Mouse (Mus musculus) heart, adult 2 months (tissue): Measurements from ENCODE around the gene Gm6583. TPM values are rescaled to one million over a fixed set of nuclear protein-coding genes. Genes with fewer than 3 reads are reported as not detected.
"Not testable (repeated sequence)": the region's sequence is repeated elsewhere in the genome, so short reads cannot be mapped to it uniquely, and the experiment has no call there.

Experiments used
- DNase-seq, 2 experiments: peaks; one replicate each; pipeline ENCODE4 v3.0.0; 2021
- H3K27ac ChIP-seq: fragments of 200-600 bp; 2 replicates; pipeline ENCODE4 v1.8.1; 2022
- H3K27me3 ChIP-seq: fragments of 200-500 bp; 2 replicates; pipeline ENCODE4 v1.6.1; 2012; ENCODE audit warnings: mild to moderate bottlenecking, low read length, inconsistent platforms, mixed read lengths; ENCODE audit not compliant: control insufficient read depth, insufficient read depth
- H3K36me3 ChIP-seq: fragments of 200-500 bp; 2 replicates; pipeline ENCODE4 v1.6.1; 2012; ENCODE audit warnings: low read length, inconsistent platforms; ENCODE audit not compliant: control insufficient read depth, insufficient read depth
- H3K4me1 ChIP-seq: fragments of 200-500 bp; 2 replicates; pipeline ENCODE4 v1.6.1; 2011; ENCODE audit warnings: low read length; ENCODE audit not compliant: control insufficient read depth, insufficient read depth
- H3K4me3 ChIP-seq: fragments of 200-600 bp; 2 replicates; pipeline ENCODE4 v1.8.1; 2022
- H3K79me2 ChIP-seq: fragments of 200-500 bp; replicated peaks from 2 replicates; pipeline ENCODE4 v1.6.1; 2012; ENCODE audit warnings: mild to moderate bottlenecking, inconsistent platforms, low read length, moderate library complexity, mixed read lengths; ENCODE audit not compliant: control insufficient read depth, insufficient read depth
- H3K9ac ChIP-seq: fragments of 200-500 bp; 2 replicates; pipeline ENCODE4 v1.6.1; 2012; ENCODE audit warnings: low read depth, mild to moderate bottlenecking, control low read depth, inconsistent platforms, low read length, mixed read lengths
- CTCF ChIP-seq: fragments of 200-600 bp; IDR thresholded peaks from 2 replicates; pipeline ENCODE4 v1.8.1; 2022; ENCODE audit warnings: antibody characterized with exemption, mild to moderate bottlenecking, moderate library complexity
- EP300 ChIP-seq: fragments of 200-500 bp; IDR thresholded peaks from 2 replicates; pipeline ENCODE4 v1.6.1; 2011; ENCODE audit warnings: low read depth, low read length, control low read depth; ENCODE audit not compliant: insufficient read depth
- POLR2A ChIP-seq: fragments of 200-500 bp; IDR thresholded peaks from 2 replicates; pipeline ENCODE4 v1.6.1; 2011; ENCODE audit warnings: mild to moderate bottlenecking, low read depth, low read length, control low read depth; ENCODE audit not compliant: insufficient read depth
- WGBS: fragments of 180-500 bp; shearing (Covaris S2); methylation state at CpG from one replicate; pipeline ENCODE4 v1.1.7; 2018; 5-methylcytosine and 5-hydroxymethylcytosine counted together
- intact Hi-C: fragments of 180-260 bp; cut with DNase I; formaldehyde crosslinking; loops from one replicate; pipeline ENCODE4 v1.15.1; 2025
- polyA plus RNA-seq: library from polyadenylated mRNA; depleted of rRNA; stranded (reverse); fragments of >200 nt; gene quantifications from 2 replicates; pipeline ENCODE4 v1.2.3, GENCODE M21; 2012; rRNA removed
- total RNA-seq, 2 experiments: library from RNA; stranded (reverse); gene quantifications; 2 replicates each; pipeline ENCODE4 v1.2.3; 2021

Gene Gm6583
- total and polyA plus RNA-seq, 3 experiments = 0.04 to 0.10 TPM; not detected in 1

DNA sequence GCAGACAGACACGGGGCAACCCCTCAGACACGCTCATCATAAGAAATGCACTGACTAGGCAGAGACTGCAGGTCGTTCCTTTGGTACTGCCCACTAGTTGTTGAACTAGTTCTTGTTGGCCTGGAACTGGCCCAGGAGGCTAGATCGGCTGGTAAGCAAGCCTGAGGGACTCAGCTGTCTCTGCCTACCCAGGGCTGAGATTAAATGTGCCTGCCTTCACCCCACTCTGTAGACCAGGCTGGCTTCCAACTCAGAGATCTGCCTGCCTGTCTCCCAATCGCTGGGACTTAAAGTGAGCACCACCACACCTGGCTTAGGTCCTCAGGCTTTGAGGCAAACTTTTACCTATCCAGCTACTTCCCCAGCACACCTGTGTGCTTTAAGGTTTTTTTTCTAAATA is 35.5 kb downstream of the Gm6583 start:
- no peak overlapping the region for H3K4me3 ChIP-seq
- no peak for TF ChIP-seq CTCF
- no peak for TF ChIP-seq POLR2A
- no peak for TF ChIP-seq EP300
- intact Hi-C loops = no loop called here
- WGBS = 65% methylated on average over 5 of the region's 5 CpGs
- no peaks in the 10 kb centered on the region for H3K36me3 ChIP-seq
- DNase-seq = no peak
- no peaks in the 10 kb centered on the region for H3K79me2 ChIP-seq
- no peaks in the 10 kb centered on the region for H3K27me3 ChIP-seq
- peaks cover 10% of the 10 kb centered on the region for H3K4me1 ChIP-seq
- H3K9ac ChIP-seq = no peak overlapping the region
- no peak overlapping the region for H3K27ac ChIP-seq

DNA sequence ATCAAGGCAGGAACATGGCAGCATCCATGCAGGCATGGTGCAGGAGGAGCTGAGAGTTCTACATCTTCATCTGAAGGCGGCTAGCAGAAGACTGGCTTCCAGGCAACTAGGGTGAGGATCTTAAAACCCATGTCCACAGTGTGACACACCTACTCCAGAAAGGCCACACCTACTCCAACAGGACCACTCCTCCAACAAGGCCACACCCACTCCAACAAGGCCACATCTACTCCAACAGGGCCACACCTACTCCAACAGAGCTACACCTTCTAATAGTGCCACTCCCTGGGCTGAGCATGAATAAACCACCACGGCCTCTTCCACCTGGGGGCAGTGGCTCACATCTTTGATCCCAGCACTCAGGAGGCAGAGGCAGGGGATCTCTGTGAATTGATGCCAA is 36.5 kb downstream of the Gm6583 start:
- H3K4me1 ChIP-seq, intact Hi-C loops, H3K4me3 ChIP-seq, H3K79me2 ChIP-seq, H3K9ac ChIP-seq, H3K27me3 ChIP-seq, H3K36me3 ChIP-seq, DNase-seq, H3K27ac ChIP-seq: not testable (repeated sequence)
- WGBS = 70% methylated on average over 2 of the region's 2 CpGs

DNA sequence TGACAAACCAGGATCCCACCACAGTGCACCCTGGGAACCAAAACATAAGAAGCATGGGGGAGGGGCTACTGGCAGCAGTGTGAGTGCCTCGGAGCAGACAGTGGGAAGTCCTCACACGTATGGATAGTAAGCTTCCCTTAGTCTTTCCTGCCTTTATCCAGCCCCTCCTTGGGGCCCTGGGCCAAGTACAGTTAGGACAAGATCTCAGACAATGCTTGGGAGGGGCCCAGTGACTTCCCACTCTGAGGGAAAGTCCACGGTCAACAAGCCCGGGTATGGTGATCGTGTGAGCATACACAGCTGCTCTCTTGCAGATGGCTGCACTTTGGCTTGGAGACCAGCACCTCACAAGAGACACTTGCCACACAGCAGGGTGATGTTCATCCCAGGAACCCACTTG is 38.5 kb downstream of the Gm6583 start:
- WGBS = 20% methylated on average over 5 of the region's 5 CpGs
- peaks cover 8% of the 10 kb centered on the region for H3K4me1 ChIP-seq
- intact Hi-C loops = loop anchor here (2.0 kb wide), 1 partner anchor 33 kb away; no protein-coding TSS in a partner anchor
- no peaks in the 10 kb centered on the region for H3K79me2 ChIP-seq
- H3K27ac ChIP-seq = peak overlapping the region; percentile 61
- no peak overlapping the region for H3K4me3 ChIP-seq
- H3K27me3 ChIP-seq = no peaks in the 10 kb centered on the region
- no peaks in the 10 kb centered on the region for H3K36me3 ChIP-seq
- peak; percentile 48; the same call in 1 of the 2 replicates for TF ChIP-seq EP300
- TF ChIP-seq CTCF = no peak
- no peak for TF ChIP-seq POLR2A
- peak; percentile 43 to 65 for DNase-seq
- H3K9ac ChIP-seq = no peak overlapping the region

DNA sequence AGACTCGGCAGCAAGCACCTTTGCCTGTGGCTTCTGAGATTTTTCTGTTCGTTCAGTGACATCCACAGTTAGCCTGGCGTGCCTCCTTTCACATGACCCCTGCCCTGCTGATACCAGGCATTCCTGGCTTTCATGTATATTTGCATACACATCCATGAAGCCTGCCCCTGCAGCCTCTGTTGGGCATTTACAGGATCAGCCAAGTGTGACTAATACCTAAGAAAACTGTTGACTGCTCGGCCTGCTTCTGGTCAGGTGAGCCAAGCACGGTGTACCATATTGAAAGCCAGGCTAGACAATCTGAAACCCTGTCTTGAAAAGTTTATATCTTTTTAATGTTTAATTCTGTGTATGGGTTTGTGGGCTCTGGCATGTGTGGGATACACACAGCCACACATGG is 39.4 kb downstream of the Gm6583 start:
- H3K79me2 ChIP-seq = no peaks in the 10 kb centered on the region
- TF ChIP-seq EP300 (no peak), CTCF (no peak), POLR2A (no peak)
- intact Hi-C loops = loop anchor here (2.0 kb wide), 1 partner anchor 32 kb away; no protein-coding TSS in a partner anchor

DNA sequence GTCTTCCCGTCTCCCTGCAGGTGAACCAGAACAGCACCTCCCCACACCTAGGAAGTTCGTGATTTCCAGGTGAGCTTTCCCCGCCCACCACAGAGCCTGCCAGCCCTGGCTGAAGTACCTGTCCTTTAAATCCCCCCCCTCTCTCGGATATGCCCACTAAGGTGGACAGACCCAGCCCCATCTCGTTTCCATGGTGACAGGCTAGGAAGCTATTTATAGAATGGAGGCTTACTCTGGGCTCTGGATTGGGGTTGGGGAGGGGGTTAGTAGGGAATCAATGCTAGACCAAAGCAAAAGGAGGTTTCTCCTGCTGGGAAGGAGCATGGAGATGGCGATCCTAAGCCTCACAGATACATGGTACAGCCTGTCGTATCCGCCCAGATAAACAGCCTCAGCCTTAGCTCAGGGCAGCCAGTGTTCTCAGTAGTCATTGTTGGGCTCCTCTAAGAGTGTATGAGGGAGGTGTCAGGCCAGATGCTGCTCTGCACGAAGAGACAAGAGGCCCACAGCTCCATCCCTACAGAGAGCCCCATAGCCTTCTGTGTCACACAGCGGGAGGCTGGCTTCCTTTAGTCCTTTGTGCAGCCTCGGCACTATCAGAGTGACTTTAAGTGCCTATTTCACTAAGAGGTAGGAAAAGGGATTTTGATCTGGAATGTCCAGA is 42.5 kb downstream of the Gm6583 start:
- no peak for DNase-seq
- Histone ChIP-seq H3K27me3 (no peaks in the 10 kb centered on the region), H3K27ac (no peak overlapping the region), H3K9ac (no peak overlapping the region), H3K4me1 (peaks cover 4% of the 10 kb centered on the region), H3K4me3 (no peak overlapping the region), H3K36me3 (no peaks in the 10 kb centered on the region), H3K79me2 (peaks cover 4% of the 10 kb centered on the region)
- intact Hi-C loops = no loop called here
- 79% methylated on average over 11 of the region's 11 CpGs for WGBS
- TF ChIP-seq POLR2A = no peak
- TF ChIP-seq EP300 = no peak
- TF ChIP-seq CTCF = no peak

More for the DNA sequence above, 39.4 kb downstream of the Gm6583 start:
- Histone ChIP-seq H3K4me1 (peaks cover 8% of the 10 kb centered on the region), H3K36me3 (no peaks in the 10 kb centered on the region), H3K4me3 (no peak overlapping the region), H3K27ac (peak overlapping the region; percentile 61), H3K9ac (no peak overlapping the region), H3K27me3 (no peaks in the 10 kb centered on the region)
- DNase-seq = no peak
- WGBS = 85% methylated on average over 5 of the region's 5 CpGs

DNA sequence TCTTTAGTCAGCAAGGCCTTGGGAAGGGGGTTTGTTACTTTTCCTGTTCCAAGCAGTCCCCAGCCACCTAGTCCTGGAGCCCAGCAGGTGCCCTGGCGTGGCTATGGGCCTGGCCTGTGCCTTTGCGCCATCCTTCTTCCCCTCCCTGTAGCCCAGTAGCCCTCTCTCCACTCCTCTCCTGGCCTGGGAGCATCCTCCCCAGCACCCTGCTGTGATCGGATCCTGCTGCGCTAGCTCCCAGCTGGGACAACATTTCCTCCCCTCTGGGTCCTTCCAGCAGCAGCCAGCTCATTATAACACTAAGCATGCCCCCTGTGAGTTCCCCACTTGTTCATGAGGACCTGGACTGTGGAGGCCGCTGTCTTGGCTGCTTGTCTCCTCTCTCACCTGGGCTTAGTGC is 50.0 kb downstream of the Gm6583 start:
- H3K4me1 ChIP-seq = peaks cover 4% of the 10 kb centered on the region
- no peaks in the 10 kb centered on the region for H3K36me3 ChIP-seq
- TF ChIP-seq POLR2A = no peak
- TF ChIP-seq EP300 = no peak
- no peak for TF ChIP-seq CTCF
- no peak overlapping the region for H3K9ac ChIP-seq
- H3K79me2 ChIP-seq = peaks cover 9% of the 10 kb centered on the region
- intact Hi-C loops = no loop called here
- WGBS = 86% methylated on average over 5 of the region's 5 CpGs
- no peaks in the 10 kb centered on the region for H3K27me3 ChIP-seq
- no peak overlapping the region for H3K4me3 ChIP-seq
- DNase-seq = no peak
- H3K27ac ChIP-seq = no peak overlapping the region

Other genes with a start within 250 kb of the Gm6583 start
- gene Cryba4, start 103.5 kb downstream of the Gm6583 start, total RNA-seq = 1 to 10 TPM; 5.3 to 7.1 TPM
- 14.4 and 33.8 TPM in 2 replicates for gene Cryba4, start 103.5 kb downstream of the Gm6583 start, polyA plus RNA-seq
- 1 to 10 TPM; 1.5 to 3.3 TPM for gene Crybb1, start 100.2 kb downstream of the Gm6583 start, total RNA-seq
- gene Crybb1, start 100.2 kb downstream of the Gm6583 start, polyA plus RNA-seq = 2.1 and 2.3 TPM in 2 replicates
- gene Tpst2, start 79.3 kb downstream of the Gm6583 start, total RNA-seq = 10 to 100 TPM; 38.3 to 43.6 TPM
- gene Tpst2, start 79.3 kb downstream of the Gm6583 start, polyA plus RNA-seq = 36.9 and 37.7 TPM in 2 replicates
- gene Tfip11, start 29.7 kb downstream of the Gm6583 start, total RNA-seq = 10 to 100 TPM; 17.6 to 19.4 TPM
- gene Tfip11, start 29.7 kb downstream of the Gm6583 start, polyA plus RNA-seq = 16.0 and 18.5 TPM in 2 replicates
- gene Srrd, start 13.0 kb downstream of the Gm6583 start, total RNA-seq = 1 to 10 TPM; 6.5 to 7.3 TPM
- gene Srrd, start 13.0 kb downstream of the Gm6583 start, polyA plus RNA-seq = 23.4 and 28.4 TPM in 2 replicates
- gene Hps4, start 12.9 kb downstream of the Gm6583 start, total RNA-seq = 1 to 10 TPM; 8.0 to 8.5 TPM
- gene Hps4, start 12.9 kb downstream of the Gm6583 start, polyA plus RNA-seq = 15.5 and 15.9 TPM in 2 replicates
- gene Asphd2, start 38.8 kb upstream of the Gm6583 start, total RNA-seq = under 1 TPM; 0.50 to 0.89 TPM
- 0.88 and 1.00 TPM in 2 replicates for gene Asphd2, start 38.8 kb upstream of the Gm6583 start, polyA plus RNA-seq
- not detected for gene Gm6588, start 93.4 kb upstream of the Gm6583 start, total RNA-seq
- gene Gm6588, start 93.4 kb upstream of the Gm6583 start, polyA plus RNA-seq = not detected in 2 replicates
- under 1 TPM; 0.08 to 0.09 TPM for gene Sez6l, start 221.2 kb upstream of the Gm6583 start, total RNA-seq
- gene Sez6l, start 221.2 kb upstream of the Gm6583 start, polyA plus RNA-seq = 0.15 and 0.25 TPM in 2 replicates